Mouse (Mus musculus): ENCODE data around the gene Tgfa. TPM values are rescaled to one million over a fixed set of nuclear protein-coding genes. Genes with fewer than 3 reads are reported as not detected.

The Tgfa gene
- polyA plus RNA-seq, 1 experiment from 2014 or later, result 1.1 TPM

DNA sequence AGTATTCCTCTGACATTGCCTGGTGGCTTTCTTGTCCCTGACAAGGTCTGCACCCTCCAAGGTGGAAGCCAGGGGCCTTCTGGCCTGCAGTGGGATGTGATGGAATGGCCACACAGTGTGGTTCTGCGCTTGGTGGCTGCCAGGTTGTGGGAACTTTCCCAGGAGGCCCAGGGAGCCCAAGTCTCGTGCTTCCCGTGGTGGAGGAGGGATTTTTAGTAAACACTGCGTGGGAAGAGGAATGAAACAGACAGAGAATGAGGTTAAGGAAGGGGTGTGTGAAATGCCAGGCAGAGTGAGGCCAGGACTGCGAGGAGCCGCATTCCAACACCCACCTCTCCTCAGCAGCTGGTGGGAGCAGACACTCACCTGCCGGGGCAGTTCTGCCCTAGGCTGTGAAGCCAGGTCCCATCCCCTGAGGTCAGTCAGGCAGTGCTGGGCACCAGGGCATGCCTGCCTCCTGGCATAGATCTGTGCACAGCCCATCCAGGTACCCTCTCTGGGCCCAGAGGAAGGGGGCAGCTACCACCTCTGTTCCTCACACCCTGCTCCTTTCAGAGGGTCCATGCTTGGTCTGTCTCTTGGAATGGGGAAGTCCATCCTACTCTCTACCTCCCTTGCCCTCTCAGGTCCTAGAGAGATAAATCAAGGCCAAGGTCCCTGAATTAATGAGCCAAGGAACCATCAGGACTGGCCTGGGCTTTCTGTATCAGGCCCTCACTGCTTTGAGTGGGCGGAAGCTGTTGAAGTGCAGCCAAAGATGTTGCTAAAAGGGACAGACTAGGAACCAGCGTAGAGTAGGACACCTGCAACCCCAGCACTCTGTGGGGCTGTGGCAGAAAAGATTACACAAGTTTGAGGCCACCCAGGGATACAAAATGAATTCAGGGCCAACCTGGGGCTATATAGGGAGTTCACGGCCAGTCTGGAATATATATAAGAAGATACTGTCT, 57.4 kb downstream of the Tgfa start:
- Histone ChIP-seq H3K4me3 (no peak overlapping the region), H3K27ac (0 out of 2 replicates have a peak overlapping the region, but pooled peaks have one; percentile 17), H3K9me3 (replicated peaks) (no peaks in the 10 kb centered on the region), H3K27me3 (ENCODE audit: low read depth, poor library complexity, severe bottlenecking) (no peaks in the 10 kb centered on the region), H3K4me1 (peaks cover 6% of the 10 kb centered on the region; the same call in 1 of the 2 replicates), H3K36me3 (no peaks in the 10 kb centered on the region)
- WGBS, result 77% methylated on average over 10 of the region's 10 CpGs
- no peak for DNase-seq (ENCODE audit: low spot score)

DNA sequence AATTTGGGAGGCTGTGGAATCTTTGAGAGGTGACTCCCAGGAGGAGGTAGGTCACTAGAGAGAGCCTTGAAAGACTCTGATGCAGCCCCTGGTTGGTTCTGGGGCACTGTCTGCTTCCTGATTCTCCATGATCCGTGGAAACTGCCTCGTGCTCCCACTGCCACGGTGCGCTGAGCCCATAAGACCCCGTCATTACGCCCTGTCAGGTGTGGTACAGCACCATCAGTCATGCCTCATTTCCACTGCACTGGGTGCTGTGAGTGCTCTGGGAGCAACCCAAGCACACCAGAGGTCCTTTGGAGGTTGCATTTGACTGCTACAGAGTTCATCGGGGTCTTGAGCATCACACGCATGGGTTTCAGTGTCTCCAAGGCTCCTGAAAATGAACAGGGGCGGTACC, 60.9 kb downstream of the Tgfa start:
- no peak for DNase-seq (ENCODE audit: low spot score)
- H3K27me3 ChIP-seq (ENCODE audit: low read depth, poor library complexity, severe bottlenecking), result no peaks in the 10 kb centered on the region
- no peak overlapping the region for H3K4me3 ChIP-seq
- H3K9me3 ChIP-seq (replicated peaks), result no peaks in the 10 kb centered on the region
- H3K36me3 ChIP-seq, result no peaks in the 10 kb centered on the region
- 0 out of 2 replicates have a peak, but pooled peaks cover 6% of the 10 kb centered on the region for H3K4me1 ChIP-seq
- WGBS, result 89% methylated on average over 9 of the region's 9 CpGs
- H3K27ac ChIP-seq, result no peak overlapping the region

DNA sequence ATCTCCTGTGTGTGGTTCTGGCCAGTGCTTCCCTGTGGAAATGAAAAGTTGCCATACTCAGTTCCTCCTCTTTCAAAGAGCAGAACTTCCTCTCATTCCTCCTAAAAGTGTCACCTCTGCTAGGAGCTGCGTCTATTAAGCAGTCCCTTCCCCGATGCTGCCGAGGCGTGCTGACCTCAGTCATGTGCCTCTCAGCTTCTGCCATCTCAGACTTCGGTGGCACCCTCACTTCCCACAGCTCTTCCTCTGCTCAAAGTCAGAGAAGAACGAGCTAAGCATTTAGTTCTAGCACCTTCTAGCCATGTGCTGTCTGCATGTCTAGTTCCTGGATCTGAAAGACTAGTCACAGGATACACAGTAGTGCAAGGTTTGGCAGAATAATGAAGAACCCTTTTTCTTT, 64.2 kb downstream of the Tgfa start:
- Histone ChIP-seq H3K4me1 (0 out of 2 replicates have a peak, but pooled peaks cover 7% of the 10 kb centered on the region), H3K9me3 (replicated peaks) (no peaks in the 10 kb centered on the region), H3K27ac (no peak overlapping the region), H3K27me3 (ENCODE audit: low read depth, poor library complexity, severe bottlenecking) (no peaks in the 10 kb centered on the region), H3K4me3 (no peak overlapping the region), H3K36me3 (no peaks in the 10 kb centered on the region)
- 92% methylated on average over 6 of the region's 6 CpGs for WGBS
- DNase-seq (ENCODE audit: low spot score), result no peak

DNA sequence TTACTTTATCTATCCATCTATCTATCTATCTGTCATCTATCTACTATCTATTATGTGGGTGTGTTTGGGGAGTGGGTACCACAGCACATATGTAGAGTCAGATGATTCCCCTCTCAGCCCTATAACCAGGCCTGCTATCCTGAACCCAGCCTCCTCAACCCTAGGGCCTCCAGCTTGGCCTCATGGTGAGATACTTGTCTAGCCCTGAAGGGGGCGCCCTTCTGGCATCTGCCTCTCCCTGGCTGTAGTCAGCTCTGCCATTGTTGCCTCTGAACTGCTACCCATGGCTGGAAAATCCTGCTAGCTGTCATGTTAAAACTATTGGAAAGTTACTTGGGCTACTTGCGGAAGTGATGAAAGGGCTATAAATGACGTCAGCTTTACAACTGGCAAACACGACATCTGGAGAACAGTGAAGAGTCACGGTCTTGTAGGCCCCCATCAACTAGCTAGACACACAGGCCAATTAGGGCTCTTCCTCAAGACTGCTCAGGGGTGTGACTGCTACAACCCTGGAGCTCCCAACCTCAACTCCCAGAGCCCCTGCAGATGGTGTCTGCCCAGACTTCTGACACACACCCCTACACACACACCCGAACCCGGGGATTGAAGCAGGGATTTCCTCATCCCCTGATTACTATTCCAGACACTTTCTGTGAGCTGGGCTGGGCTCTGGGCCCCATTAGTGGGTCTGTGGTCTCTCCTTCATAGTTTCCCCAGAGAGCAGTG, 65.5 kb downstream of the Tgfa start:
- 43% methylated on average over 7 of the region's 7 CpGs for WGBS
- H3K27me3 ChIP-seq (ENCODE audit: low read depth, poor library complexity, severe bottlenecking), result no peaks in the 10 kb centered on the region
- H3K27ac ChIP-seq, result no peak overlapping the region

DNA sequence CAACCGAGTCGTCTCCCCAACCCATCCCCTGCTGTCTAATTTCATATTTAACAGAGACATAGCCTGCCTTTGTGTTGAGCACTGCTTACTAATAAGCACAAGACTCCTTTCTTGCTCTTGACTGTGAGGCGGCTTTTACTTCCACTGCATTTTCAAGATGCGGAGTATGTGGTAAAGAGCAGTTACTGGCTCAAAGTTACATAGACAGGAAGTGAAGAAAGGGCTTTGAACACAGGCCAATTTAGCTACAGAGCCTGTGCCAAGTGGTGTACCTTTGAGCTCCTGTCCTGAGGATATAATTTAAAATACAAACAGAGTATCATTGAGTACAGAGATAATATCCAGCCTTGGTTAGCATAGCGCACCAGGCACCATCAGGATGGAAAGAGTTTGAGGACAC, 71.8 kb downstream of the Tgfa start:
- DNase-seq (ENCODE audit: low spot score), result no peak
- no peaks in the 10 kb centered on the region for H3K27me3 ChIP-seq (ENCODE audit: low read depth, poor library complexity, severe bottlenecking)
- no peak overlapping the region for H3K27ac ChIP-seq
- no peak overlapping the region for H3K4me3 ChIP-seq
- peaks cover 11% of the 10 kb centered on the region for H3K4me1 ChIP-seq
- H3K9me3 ChIP-seq (replicated peaks), result no peaks in the 10 kb centered on the region
- no peaks in the 10 kb centered on the region for H3K36me3 ChIP-seq
- WGBS, result 93% methylated on average over 5 of the region's 5 CpGs

More for the DNA sequence above, 65.5 kb downstream of the Tgfa start:
- H3K4me3 ChIP-seq, result no peak overlapping the region
- no peaks in the 10 kb centered on the region for H3K9me3 ChIP-seq (replicated peaks)
- no peaks in the 10 kb centered on the region for H3K36me3 ChIP-seq
- no peak for DNase-seq (ENCODE audit: low spot score)
- H3K4me1 ChIP-seq, result 0 out of 2 replicates have a peak, but pooled peaks cover 7% of the 10 kb centered on the region

DNA sequence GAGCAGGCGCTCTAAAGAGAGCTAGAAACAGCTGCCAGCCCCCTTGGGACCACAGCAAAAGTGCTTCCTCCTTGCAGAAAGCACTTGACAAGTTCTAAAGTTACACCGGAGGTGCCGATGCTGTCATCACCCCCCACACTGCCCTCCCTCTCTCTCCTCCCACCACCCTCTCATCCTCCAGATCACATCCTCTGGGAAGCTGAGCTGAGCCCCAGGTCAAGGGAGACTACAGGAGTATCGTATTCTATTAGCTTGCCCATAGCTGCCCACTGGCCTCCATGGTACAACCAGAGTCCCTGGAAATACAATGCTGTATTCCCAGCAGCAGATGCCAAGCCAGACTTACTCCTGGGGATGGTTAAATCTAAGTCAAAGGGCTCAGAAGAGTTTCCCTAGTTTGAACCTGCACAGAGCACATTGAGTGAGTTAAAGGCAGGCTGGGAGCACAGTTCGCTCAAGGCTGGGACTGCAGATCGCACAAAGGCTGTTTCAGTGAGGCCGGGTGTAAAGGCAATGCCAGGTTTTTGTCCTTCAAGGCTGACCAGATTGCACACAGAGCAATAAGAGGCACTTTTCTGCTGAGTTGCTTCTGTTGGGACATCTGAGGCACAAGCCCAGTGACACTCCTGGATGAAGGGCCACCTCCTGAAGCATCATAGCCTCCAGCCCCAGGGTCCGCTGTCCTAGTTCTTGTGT, 75.5 kb downstream of the Tgfa start:
- no peak overlapping the region for H3K27ac ChIP-seq

DNA sequence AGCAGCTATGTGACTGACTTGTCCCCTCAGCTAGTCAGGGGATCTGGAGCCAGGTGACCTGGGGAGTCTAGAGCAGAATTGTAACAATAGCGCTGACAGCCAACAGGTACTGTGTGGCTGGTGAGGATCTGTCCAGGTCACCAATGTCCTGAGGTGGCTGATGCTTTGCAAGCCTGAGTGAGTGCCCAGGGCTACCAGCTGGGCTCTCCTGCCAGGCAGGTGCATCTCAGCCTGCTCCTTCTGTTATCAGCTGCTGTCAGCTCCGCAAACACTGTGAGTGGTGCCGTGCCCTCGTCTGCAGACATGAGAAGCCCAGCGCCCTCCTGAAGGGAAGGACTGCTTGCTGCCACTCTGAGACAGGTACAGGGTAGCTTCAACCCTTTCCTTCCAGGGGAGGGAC, 76.1 kb downstream of the Tgfa start:
- Histone ChIP-seq H3K4me1 (peaks cover 11% of the 10 kb centered on the region), H3K27me3 (ENCODE audit: low read depth, poor library complexity, severe bottlenecking) (no peaks in the 10 kb centered on the region), H3K36me3 (no peaks in the 10 kb centered on the region), H3K9me3 (replicated peaks) (no peaks in the 10 kb centered on the region), H3K4me3 (no peak overlapping the region), H3K27ac (no peak overlapping the region)
- DNase-seq (ENCODE audit: low spot score), result no peak
- WGBS, result 92% methylated on average over 5 of the region's 5 CpGs

More for the DNA sequence above, 75.5 kb downstream of the Tgfa start:
- Histone ChIP-seq H3K4me1 (peaks cover 11% of the 10 kb centered on the region), H3K9me3 (replicated peaks) (no peaks in the 10 kb centered on the region), H3K27me3 (ENCODE audit: low read depth, poor library complexity, severe bottlenecking) (no peaks in the 10 kb centered on the region), H3K4me3 (no peak overlapping the region), H3K36me3 (no peaks in the 10 kb centered on the region)
- DNase-seq (ENCODE audit: low spot score), result no peak
- 55% methylated on average over 8 of the region's 8 CpGs for WGBS

DNA sequence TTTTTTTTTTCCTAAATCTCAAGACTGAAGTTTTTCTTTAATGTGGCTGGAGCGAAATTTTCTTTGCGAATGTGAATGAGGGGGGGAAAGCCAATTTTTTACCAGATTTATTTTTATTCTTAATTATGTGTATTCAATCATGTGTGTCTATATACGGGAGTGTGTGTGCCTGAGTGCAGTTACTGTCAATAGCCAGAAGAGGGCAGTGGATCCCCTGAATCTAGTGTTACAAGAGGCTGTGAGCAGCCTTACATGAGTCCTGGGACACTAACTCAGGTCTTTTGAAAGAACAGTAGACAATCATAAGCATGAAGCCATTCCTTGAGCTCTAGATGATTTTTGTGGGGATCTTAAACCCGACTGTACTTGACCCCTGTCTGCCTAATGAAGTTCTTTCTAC, 80.7 kb downstream of the Tgfa start:
- no peaks in the 10 kb centered on the region for H3K27me3 ChIP-seq (ENCODE audit: low read depth, poor library complexity, severe bottlenecking)
- no peaks in the 10 kb centered on the region for H3K4me1 ChIP-seq
- no peak overlapping the region for H3K27ac ChIP-seq
- no peak overlapping the region for H3K4me3 ChIP-seq
- DNase-seq (ENCODE audit: low spot score), result no peak
- H3K9me3 ChIP-seq (replicated peaks), result no peaks in the 10 kb centered on the region
- H3K36me3 ChIP-seq, result no peaks in the 10 kb centered on the region
- 94% methylated on average over 4 of the region's 4 CpGs for WGBS

DNA sequence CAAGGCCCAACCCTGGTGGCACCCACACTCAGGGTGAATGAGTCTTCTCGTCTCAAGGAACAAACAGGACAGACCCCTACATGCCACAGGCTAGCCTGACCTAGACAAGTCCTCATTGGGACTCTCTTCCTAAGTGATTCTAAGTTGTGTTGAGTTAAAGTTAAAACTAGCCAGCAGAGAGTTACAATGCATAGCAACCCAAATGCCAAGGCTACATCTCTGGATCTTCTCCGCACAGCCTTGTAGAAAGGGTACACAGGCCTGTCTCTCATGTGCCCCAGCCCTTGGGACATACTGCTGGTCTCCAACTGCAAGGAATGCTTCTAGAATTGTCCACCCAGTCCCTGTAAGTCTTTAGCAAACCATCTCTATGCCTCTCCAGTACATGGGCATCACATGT, 81.8 kb downstream of the Tgfa start:
- Histone ChIP-seq H3K4me1 (no peaks in the 10 kb centered on the region), H3K36me3 (no peaks in the 10 kb centered on the region), H3K4me3 (no peak overlapping the region), H3K9me3 (replicated peaks) (no peaks in the 10 kb centered on the region), H3K27me3 (ENCODE audit: low read depth, poor library complexity, severe bottlenecking) (no peaks in the 10 kb centered on the region), H3K27ac (no peak overlapping the region)
- DNase-seq (ENCODE audit: low spot score), result no peak
- 94% methylated on average over 2 of the region's 2 CpGs for WGBS

DNA sequence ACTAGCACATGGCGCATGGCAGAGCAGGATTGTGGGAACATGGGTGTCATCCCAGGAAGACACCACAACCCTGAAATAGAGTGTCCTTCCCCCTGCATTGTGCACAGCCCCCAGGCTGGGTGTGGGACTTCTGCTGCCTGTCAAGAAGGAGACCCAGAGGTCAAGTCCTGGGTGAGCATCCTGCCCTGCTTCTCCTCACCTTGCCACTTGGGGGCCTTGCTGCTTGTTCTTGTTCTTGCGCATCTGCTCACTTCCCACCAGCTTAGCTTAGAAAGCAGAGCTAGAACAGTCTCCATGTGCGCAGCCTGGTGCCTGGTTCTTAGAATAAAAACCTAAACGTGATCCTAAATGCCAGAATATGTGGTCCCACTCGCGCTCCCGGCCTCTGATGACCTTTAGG, 82.6 kb downstream of the Tgfa start:
- Histone ChIP-seq H3K27ac (no peak overlapping the region), H3K4me1 (no peaks in the 10 kb centered on the region), H3K27me3 (ENCODE audit: low read depth, poor library complexity, severe bottlenecking) (no peaks in the 10 kb centered on the region), H3K36me3 (no peaks in the 10 kb centered on the region), H3K4me3 (no peak overlapping the region), H3K9me3 (replicated peaks) (no peaks in the 10 kb centered on the region)
- 73% methylated on average over 7 of the region's 7 CpGs for WGBS
- no peak for DNase-seq (ENCODE audit: low spot score)

DNA sequence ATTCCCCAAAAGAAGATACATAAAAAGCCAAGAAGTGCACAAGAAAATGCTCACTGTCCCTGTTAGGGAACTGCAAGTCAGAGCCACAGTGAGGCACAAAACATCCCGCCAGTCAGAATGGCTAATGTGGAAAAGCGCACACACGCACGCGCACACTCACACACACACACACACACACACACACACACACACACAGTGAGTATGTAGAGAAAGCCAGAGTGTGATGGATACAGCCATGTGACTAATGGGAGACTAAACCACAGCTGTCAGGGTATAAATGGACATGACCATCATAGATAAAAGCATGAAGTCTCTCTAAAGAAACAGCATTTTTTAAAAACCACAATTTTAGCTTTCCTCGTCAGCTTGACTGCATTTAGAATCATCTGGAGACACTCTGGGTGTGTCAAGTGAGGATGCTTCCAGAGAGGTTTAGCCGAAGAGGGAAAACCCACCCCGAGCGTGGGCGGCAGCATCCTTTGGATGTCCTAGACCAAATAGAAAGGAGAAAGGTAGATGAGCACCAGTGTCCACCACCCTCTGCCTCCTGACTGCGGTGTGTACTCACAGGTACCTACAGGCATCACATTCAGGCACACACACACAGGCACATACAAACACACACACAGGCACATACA, 86.7 kb downstream of the Tgfa start:
- H3K9me3 ChIP-seq (replicated peaks), result no peaks in the 10 kb centered on the region
- DNase-seq (ENCODE audit: low spot score), result no peak
- no peaks in the 10 kb centered on the region for H3K4me1 ChIP-seq
- WGBS, result 92% methylated on average over 11 of the region's 11 CpGs
- no peaks in the 10 kb centered on the region for H3K27me3 ChIP-seq (ENCODE audit: low read depth, poor library complexity, severe bottlenecking)
- H3K36me3 ChIP-seq, result no peaks in the 10 kb centered on the region
- no peak overlapping the region for H3K4me3 ChIP-seq
- H3K27ac ChIP-seq, result no peak overlapping the region

DNA sequence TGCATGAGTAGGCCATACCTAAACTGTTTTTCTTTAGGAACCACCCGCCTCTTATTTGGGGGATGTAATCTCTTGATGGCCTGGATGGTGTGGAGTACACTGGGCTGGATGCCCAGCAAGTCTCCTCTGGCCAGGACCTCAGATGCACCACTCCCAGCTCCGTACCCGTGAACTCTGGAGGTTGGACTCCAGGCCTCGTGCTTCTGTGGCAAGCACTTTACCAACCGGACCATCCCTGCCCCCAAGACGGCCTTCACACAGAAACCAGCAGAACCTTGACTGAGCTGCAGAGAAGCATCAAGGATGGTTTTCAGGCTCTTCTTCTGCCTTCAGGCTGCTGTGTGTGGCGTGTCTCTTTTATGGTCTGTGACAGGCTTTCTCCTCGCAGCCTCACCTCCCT, 98.3 kb downstream of the Tgfa start:
- no peaks in the 10 kb centered on the region for H3K27me3 ChIP-seq (ENCODE audit: low read depth, poor library complexity, severe bottlenecking)
- no peak overlapping the region for H3K27ac ChIP-seq
- 81% methylated on average over 8 of the region's 8 CpGs for WGBS
- no peaks in the 10 kb centered on the region for H3K4me1 ChIP-seq
- no peaks in the 10 kb centered on the region for H3K9me3 ChIP-seq (replicated peaks)
- no peaks in the 10 kb centered on the region for H3K36me3 ChIP-seq
- DNase-seq (ENCODE audit: low spot score), result no peak
- no peak overlapping the region for H3K4me3 ChIP-seq
